In genomic region chr17:36844286-36844719, GRCm38 (mm10) we compare ENCODE assay signal across 13 mouse cellular contexts. TPM values are rescaled to one million over a fixed set of nuclear protein-coding genes. Genes with fewer than 3 reads are reported as not detected.
A peak's percentile ranks its signal among the peaks of the same experiment; 100 is the strongest.
DNase-seq lines count a peak whose midpoint lies in the region; ATAC-seq and TF ChIP-seq lines count a peak whose summit lies in the region.
"Had no signal": no experiment of that assay in that cellular context is flagged by ENCODE, and none has a peak within 500 bp of the region (broad histone marks: within the 10 kb centered on the region; RNA-seq: fewer than 3 reads in every experiment).

No protein-coding gene starts in this region.

- peak; percentile 58; the same call in 1 of the 2 replicates for ATAC-seq in stomach, embryonic 15.5 days (ENCODE audit: insufficient read depth, low FRiP score, low read depth)
- no peak for ATAC-seq in stomach, postnatal 0 days (ENCODE audit: low FRiP score, low TSS enrichment)
- peak; percentile 87 for ATAC-seq in liver, embryonic 13.5 days (ENCODE audit: low read depth)

- no peak overlapping the region for H3K9ac ChIP-seq in stomach, embryonic 15.5 days
- no peak overlapping the region for H3K9ac ChIP-seq in stomach, postnatal 0 days (ENCODE audit: low read length)
- 0 out of 2 replicates have a peak overlapping the region, but pooled peaks have one; percentile 36 for H3K9ac ChIP-seq in liver, embryonic 13.5 days

- no peak overlapping the region for H3K4me2 ChIP-seq in stomach, embryonic 15.5 days
- H3K4me2 ChIP-seq in stomach, postnatal 0 days (replicated peaks; ENCODE audit: low read depth), result no peak overlapping the region
- H3K4me2 ChIP-seq in liver, embryonic 13.5 days, result peak overlapping the region; percentile 43

- H3K4me3 ChIP-seq in stomach, embryonic 15.5 days (replicated peaks), result no peak overlapping the region
- H3K4me3 ChIP-seq in stomach, postnatal 0 days (ENCODE audit: low read depth, low read length), result no peak overlapping the region
- H3K4me3 ChIP-seq in brown adipose tissue, adult 24 weeks (ENCODE audit: insufficient read depth, low read depth, low read length), result no peak overlapping the region
- no peak overlapping the region for H3K4me3 ChIP-seq in liver, embryonic 13.5 days (replicated peaks)

- TF ChIP-seq CTCF in stomach, postnatal 0 days (IDR thresholded peaks at IDR 0.05; ENCODE audit: low read depth), result no peak

- intact Hi-C loops in left cerebral cortex, postnatal 25 days (cut with DNase I), result no loop called here

- H3K9me3 ChIP-seq in stomach, embryonic 15.5 days, result no peaks in the 10 kb centered on the region
- H3K9me3 ChIP-seq in stomach, postnatal 0 days (ENCODE audit: control insufficient read depth, low read length), result no peaks in the 10 kb centered on the region
- no peaks in the 10 kb centered on the region for H3K9me3 ChIP-seq in liver, embryonic 13.5 days (replicated peaks)

- H3K27ac ChIP-seq in stomach, embryonic 15.5 days, result no peak overlapping the region
- no peak overlapping the region for H3K27ac ChIP-seq in stomach, postnatal 0 days (replicated peaks)
- peak overlapping the region; percentile 33; the same call in 1 of the 2 replicates for H3K27ac ChIP-seq in brown adipose tissue, adult 24 weeks (replicated peaks; ENCODE audit: low read depth, low read length)
- H3K27ac ChIP-seq in liver, embryonic 13.5 days, result no peak overlapping the region

- no peaks in the 10 kb centered on the region for H3K27me3 ChIP-seq in stomach, embryonic 15.5 days (replicated peaks)
- no peaks in the 10 kb centered on the region for H3K27me3 ChIP-seq in stomach, postnatal 0 days (ENCODE audit: control insufficient read depth, insufficient read depth, low read length)
- H3K27me3 ChIP-seq in liver, embryonic 13.5 days, result 0 out of 2 replicates have a peak, but pooled peaks cover 3% of the 10 kb centered on the region

- 0 out of 2 replicates have a peak, but pooled peaks cover 3% of the 10 kb centered on the region for H3K4me1 ChIP-seq in stomach, embryonic 15.5 days
- no peaks in the 10 kb centered on the region for H3K4me1 ChIP-seq in stomach, postnatal 0 days (replicated peaks; ENCODE audit: control insufficient read depth, insufficient read depth)
- H3K4me1 ChIP-seq in brown adipose tissue, adult 24 weeks (ENCODE audit: control insufficient read depth, insufficient read depth, insufficient read length, low read length), result peaks cover 13% of the 10 kb centered on the region; the same call in 1 of the 2 replicates
- H3K4me1 ChIP-seq in liver, embryonic 13.5 days (replicated peaks), result peaks cover 64% of the 10 kb centered on the region

- no peaks in the 10 kb centered on the region for H3K36me3 ChIP-seq in stomach, embryonic 15.5 days
- peaks cover 3% of the 10 kb centered on the region; the same call in 1 of the 2 replicates for H3K36me3 ChIP-seq in stomach, postnatal 0 days (ENCODE audit: control insufficient read depth, insufficient read depth, low read length)
- H3K36me3 ChIP-seq in liver, embryonic 13.5 days, result no peaks in the 10 kb centered on the region

- no peak for TF ChIP-seq EP300 in stomach, postnatal 0 days (optimal IDR thresholded peaks at IDR 0.05)

- no peak for DNase-seq in stomach, postnatal 0 days (ENCODE audit: low spot score)
- no peak for DNase-seq in liver, embryonic 13.5 days
- DNase-seq in B cell, adult 2 months, result no peak
- no peak for DNase-seq in left cerebral cortex, postnatal 25 days (ENCODE audit: low spot score in 2 of 2)
- no peak for DNase-seq in frontal cortex, postnatal 36 days (ENCODE audit: low spot score in 2 of 2)
- DNase-seq: heart, postnatal 4 days; lung, adult 18-20 months; right cerebral cortex, adult 18-20 months; thymus, postnatal 14 days had no signal

RNA-seq across cellular contexts. Expression of gene Trim26, which starts 7.4 kb away (rescaled TPM):
- 41.0 and 42.2 TPM in 2 replicates for polyA plus RNA-seq in stomach, embryonic 15.5 days (2015; fragmentation: Nextera tagmentation; extraction: Ambion mirVana)
- polyA plus RNA-seq in stomach, postnatal 0 days (2015; fragmentation: Nextera tagmentation; extraction: Ambion mirVana), result 22.9 and 24.0 TPM in 2 replicates
- 14.9 and 17.1 TPM in 2 replicates for polyA plus RNA-seq in brown adipose tissue, adult 24 weeks (2012; ENCODE audit: insufficient read depth, insufficient read length, missing spikeins)
- polyA plus RNA-seq in liver, embryonic 13.5 days (2015; fragmentation: Nextera tagmentation; extraction: Ambion mirVana), result 12.1 and 12.4 TPM in 2 replicates
- 10 to 100 TPM; 21.0 to 23.1 TPM for total RNA-seq in left cerebral cortex, postnatal 25 days (2021)

RNA-seq across cellular contexts. Expression of gene Trim15, which starts 22.7 kb away (rescaled TPM):
- 1.2 and 1.4 TPM in 2 replicates for polyA plus RNA-seq in stomach, embryonic 15.5 days (2015; fragmentation: Nextera tagmentation; extraction: Ambion mirVana)
- polyA plus RNA-seq in stomach, postnatal 0 days (2015; fragmentation: Nextera tagmentation; extraction: Ambion mirVana), result 2.0 and 2.1 TPM in 2 replicates
- polyA plus RNA-seq in brown adipose tissue, adult 24 weeks (2012; ENCODE audit: insufficient read depth, insufficient read length, missing spikeins), result not detected in 2 replicates
- polyA plus RNA-seq in liver, embryonic 13.5 days (2015; fragmentation: Nextera tagmentation; extraction: Ambion mirVana), result 0.22 and 0.34 TPM in 2 replicates
- total RNA-seq in left cerebral cortex, postnatal 25 days (2021), result not detected
- total RNA-seq: heart, postnatal 4 days had no signal

RNA-seq across cellular contexts. Expression of gene Trim10, which starts 25.1 kb away (rescaled TPM):
- polyA plus RNA-seq in stomach, embryonic 15.5 days (2015; fragmentation: Nextera tagmentation; extraction: Ambion mirVana), result 9.3 and 25.4 TPM in 2 replicates
- polyA plus RNA-seq in stomach, postnatal 0 days (2015; fragmentation: Nextera tagmentation; extraction: Ambion mirVana), result 0.28 and 0.32 TPM in 2 replicates
- polyA plus RNA-seq in brown adipose tissue, adult 24 weeks (2012; ENCODE audit: insufficient read depth, insufficient read length, missing spikeins), result 0.67 TPM in 1 of 2 replicates, not detected in the other
- 286 and 323 TPM in 2 replicates for polyA plus RNA-seq in liver, embryonic 13.5 days (2015; fragmentation: Nextera tagmentation; extraction: Ambion mirVana)
- not detected for total RNA-seq in left cerebral cortex, postnatal 25 days (2021)

RNA-seq across cellular contexts. Expression of gene H2-M10.6, which starts 32.3 kb away (rescaled TPM):
- not detected in 2 replicates for polyA plus RNA-seq in stomach, embryonic 15.5 days (2015; fragmentation: Nextera tagmentation; extraction: Ambion mirVana)
- polyA plus RNA-seq in stomach, postnatal 0 days (2015; fragmentation: Nextera tagmentation; extraction: Ambion mirVana), result not detected in 2 replicates
- polyA plus RNA-seq in brown adipose tissue, adult 24 weeks (2012; ENCODE audit: insufficient read depth, insufficient read length, missing spikeins), result not detected in 2 replicates
- not detected in 2 replicates for polyA plus RNA-seq in liver, embryonic 13.5 days (2015; fragmentation: Nextera tagmentation; extraction: Ambion mirVana)
- not detected for total RNA-seq in left cerebral cortex, postnatal 25 days (2021)
- total RNA-seq: heart, postnatal 4 days; midbrain, postnatal 0 days had no signal
- polyA plus RNA-seq: large intestine, adult 2 months; midbrain, postnatal 0 days had no signal

RNA-seq across cellular contexts. Expression of gene Trim40, which starts 45.6 kb away (rescaled TPM):
- polyA plus RNA-seq in stomach, embryonic 15.5 days (2015; fragmentation: Nextera tagmentation; extraction: Ambion mirVana), result 0.06 and 0.08 TPM in 2 replicates
- polyA plus RNA-seq in stomach, postnatal 0 days (2015; fragmentation: Nextera tagmentation; extraction: Ambion mirVana), result 0.80 and 1.0 TPM in 2 replicates
- polyA plus RNA-seq in brown adipose tissue, adult 24 weeks (2012; ENCODE audit: insufficient read depth, insufficient read length, missing spikeins), result not detected in 2 replicates
- polyA plus RNA-seq in liver, embryonic 13.5 days (2015; fragmentation: Nextera tagmentation; extraction: Ambion mirVana), result 0.17 TPM in 1 of 2 replicates, not detected in the other
- total RNA-seq in left cerebral cortex, postnatal 25 days (2021), result not detected
- total RNA-seq: heart, postnatal 4 days; midbrain, postnatal 0 days had no signal
